Mouse (Mus musculus) hindbrain, embryonic 16.5 days (tissue): ENCODE data around the gene Mapk14. TPM values are rescaled to one million over a fixed set of nuclear protein-coding genes. Genes with fewer than 3 reads are reported as not detected.

Experiments used
- ATAC-seq: fragments of 200-750 bp; cut with Nextera tagmentation; 2 replicates; pipeline ENCODE4 v1.8.0; 2017; ENCODE audit warnings: moderate TSS enrichment, moderate library complexity
- H3K27ac ChIP-seq: fragments of 300-500 bp; sonication (generic); 2 replicates; pipeline ENCODE4 v1.5.1; 2014; ENCODE audit warnings: low read depth, mild to moderate bottlenecking, control low read depth, low read length, moderate library complexity
- H3K27me3 ChIP-seq: fragments of 300-500 bp; sonication (generic); replicated peaks from 2 replicates; pipeline ENCODE4 v1.6.1; 2014; ENCODE audit warnings: low read length; ENCODE audit not compliant: control insufficient read depth, insufficient read depth
- H3K36me3 ChIP-seq: fragments of 300-500 bp; sonication (generic); 2 replicates; pipeline ENCODE4 v1.6.1; 2014; ENCODE audit warnings: mild to moderate bottlenecking, low read length, moderate library complexity, mixed read lengths; ENCODE audit not compliant: control insufficient read depth, insufficient read depth
- H3K4me1 ChIP-seq: fragments of 300-500 bp; sonication (generic); 2 replicates; pipeline ENCODE4 v1.6.1; 2014; ENCODE audit warnings: low read depth, low read length; ENCODE audit not compliant: control insufficient read depth, insufficient read depth
- H3K4me2 ChIP-seq: fragments of 300-500 bp; sonication (generic); 2 replicates; pipeline ENCODE4 v1.6.1; 2014; ENCODE audit warnings: mild to moderate bottlenecking, low read length, control low read depth, moderate library complexity
- H3K4me3 ChIP-seq: fragments of 300-500 bp; sonication (generic); 2 replicates; pipeline ENCODE4 v1.5.1; 2014; ENCODE audit warnings: mild to moderate bottlenecking, low read length, control low read depth, moderate library complexity
- H3K9ac ChIP-seq: fragments of 300-500 bp; sonication (generic); 2 replicates; pipeline ENCODE4 v1.6.1; 2014; ENCODE audit warnings: low read depth, mild to moderate bottlenecking, control low read depth, low read length, moderate library complexity
- H3K9me3 ChIP-seq: fragments of 300-500 bp; sonication (generic); 2 replicates; pipeline ENCODE4 v1.6.1; 2014; ENCODE audit warnings: mild to moderate bottlenecking, low read length, moderate library complexity; ENCODE audit not compliant: control insufficient read depth
- WGBS: fragments of 180-500 bp; shearing (Covaris S2); extraction: QIAGEN DNeasy Blood & Tissue Kit; methylation state at CpG from one replicate; pipeline ENCODE4 v1.1.7; 2014; 5-methylcytosine and 5-hydroxymethylcytosine counted together
- polyA plus RNA-seq: library from polyadenylated mRNA; unstranded; fragments of >200 nt; fragmentation: Nextera tagmentation; extraction: Ambion mirVana; gene quantifications from 2 replicates; pipeline ENCODE4 v1.2.1, GENCODE M21; 2015

The Mapk14 gene
- polyA plus RNA-seq, 1 experiment from 2014 or later: 22.7 TPM

- no peak overlapping the region for H3K4me3 ChIP-seq
Observed at GRCm38 (mm10) chr17:28780836-28781235, 89.7 kb downstream of the Mapk14 start.

GRCm38 (mm10) chr17:28781290-28782045, 90.3 kb downstream of the Mapk14 start:
- no peak for ATAC-seq
- WGBS: 54% methylated on average over 9 of the region's 9 CpGs
- Histone ChIP-seq H3K9me3 (no peaks in the 10 kb centered on the region), H3K27ac (no peak overlapping the region), H3K27me3 (no peaks in the 10 kb centered on the region), H3K4me1 (no peaks in the 10 kb centered on the region), H3K9ac (no peak overlapping the region), H3K4me3 (no peak overlapping the region), H3K4me2 (no peak overlapping the region), H3K36me3 (no peaks in the 10 kb centered on the region)

More at GRCm38 (mm10) chr17:28780836-28781235, 89.7 kb downstream of the Mapk14 start:
- 82% methylated on average over 3 of the region's 3 CpGs for WGBS
- ATAC-seq: no peak
- Histone ChIP-seq H3K4me1 (no peaks in the 10 kb centered on the region), H3K27ac (no peak overlapping the region), H3K9ac (no peak overlapping the region), H3K36me3 (no peaks in the 10 kb centered on the region), H3K27me3 (no peaks in the 10 kb centered on the region), H3K4me2 (no peak overlapping the region), H3K9me3 (no peaks in the 10 kb centered on the region)

GRCm38 (mm10) chr17:28785036-28785435, 93.9 kb downstream of the Mapk14 start:
- H3K9me3 ChIP-seq: no peaks in the 10 kb centered on the region
- no peak overlapping the region for H3K27ac ChIP-seq
- no peaks in the 10 kb centered on the region for H3K36me3 ChIP-seq
- H3K4me3 ChIP-seq: no peak overlapping the region
- 85% methylated on average over 3 of the region's 3 CpGs for WGBS
- H3K27me3 ChIP-seq: no peaks in the 10 kb centered on the region
- no peak for ATAC-seq
- H3K9ac ChIP-seq: no peak overlapping the region
- no peak overlapping the region for H3K4me2 ChIP-seq
- no peaks in the 10 kb centered on the region for H3K4me1 ChIP-seq

DNA sequence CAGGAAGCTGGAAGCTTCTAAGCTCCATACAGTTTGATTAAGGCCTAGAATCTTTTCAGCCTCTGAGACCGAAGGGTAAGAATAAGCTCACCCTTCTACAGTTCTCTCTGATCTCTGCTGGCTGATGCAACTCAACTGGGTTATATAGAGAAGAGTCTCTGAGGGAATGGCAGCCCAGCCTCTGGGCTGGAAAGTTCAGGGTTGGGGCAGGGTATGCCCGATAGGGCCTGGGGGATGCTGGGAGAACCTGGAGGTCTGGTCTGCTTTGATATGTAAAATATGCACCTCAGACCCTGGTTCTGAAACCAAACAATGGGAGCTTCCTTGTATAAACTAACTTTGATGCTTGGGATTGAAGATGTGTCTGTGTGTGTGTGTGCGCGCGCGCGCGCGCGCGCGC, 96.4 kb downstream of the Mapk14 start:
- H3K4me1 ChIP-seq: no peaks in the 10 kb centered on the region
- H3K9ac ChIP-seq: no peak overlapping the region
- no peaks in the 10 kb centered on the region for H3K36me3 ChIP-seq
- no peak overlapping the region for H3K4me3 ChIP-seq
- no peak overlapping the region for H3K4me2 ChIP-seq
- WGBS: 95% methylated on average over 12 of the region's 12 CpGs
- H3K9me3 ChIP-seq: no peaks in the 10 kb centered on the region
- H3K27me3 ChIP-seq: no peaks in the 10 kb centered on the region
- ATAC-seq: no peak
- H3K27ac ChIP-seq: no peak overlapping the region

- 88% methylated on average over 4 of the region's 4 CpGs for WGBS
- Histone ChIP-seq H3K4me1 (peaks cover 5% of the 10 kb centered on the region), H3K27me3 (no peaks in the 10 kb centered on the region), H3K4me2 (no peak overlapping the region), H3K9me3 (no peaks in the 10 kb centered on the region), H3K36me3 (no peaks in the 10 kb centered on the region), H3K9ac (no peak overlapping the region), H3K4me3 (no peak overlapping the region), H3K27ac (no peak overlapping the region)
- no peak for ATAC-seq
Observed at GRCm38 (mm10) chr17:28797031-28797430, 105.9 kb downstream of the Mapk14 start.

Other genes starting within 250 kb of the Mapk14 start
- 26.7 and 30.8 TPM in 2 replicates for gene Fkbp5, start 173.8 kb upstream of the Mapk14 start, polyA plus RNA-seq
- not detected in 2 replicates for gene Armc12, start 160.5 kb upstream of the Mapk14 start, polyA plus RNA-seq
- gene Clpsl2, start 141.9 kb upstream of the Mapk14 start, polyA plus RNA-seq: not detected in 2 replicates
- not detected in 2 replicates for gene Clps, start 130.6 kb upstream of the Mapk14 start, polyA plus RNA-seq
- gene Lhfpl5, start 115.7 kb upstream of the Mapk14 start, polyA plus RNA-seq: 20.1 and 26.9 TPM in 2 replicates
- 79.4 and 80.8 TPM in 2 replicates for gene Srpk1, start 68.6 kb upstream of the Mapk14 start, polyA plus RNA-seq
- gene Slc26a8, start 1.1 kb upstream of the Mapk14 start, polyA plus RNA-seq: 1.4 TPM in 2 replicates
- gene AC170998.1, start 34.8 kb downstream of the Mapk14 start, polyA plus RNA-seq: 1.9 TPM in 2 replicates
- 1.2 and 2.0 TPM in 2 replicates for gene Mapk13, start 78.0 kb downstream of the Mapk14 start, polyA plus RNA-seq
- gene Brpf3, start 109.8 kb downstream of the Mapk14 start, polyA plus RNA-seq: 6.3 and 7.0 TPM in 2 replicates
- gene Pnpla1, start 167.1 kb downstream of the Mapk14 start, polyA plus RNA-seq: not detected in 2 replicates
- 2.4 TPM in 2 replicates for gene 4930539E08Rik, start 224.0 kb downstream of the Mapk14 start, polyA plus RNA-seq